Mouse (Mus musculus) brain, embryonic 14.5 days (tissue): ENCODE measurements at regions not wholly inside any gene's neighbourhood (a gene's known extent, or its start where the extent isn't known, plus 50 kb on each side); places are given as distances from the start of the nearest gene placed in this dataset.

Source experiments
- DNase-seq: peaks from one replicate; pipeline ENCODE4 v3.0.0-alpha.2; 2011; ENCODE audit warnings: low read depth
- CTCF ChIP-seq: fragments of 200-500 bp; IDR thresholded peaks from 2 replicates; pipeline ENCODE4 v1.5.1; 2012; ENCODE audit warnings: inconsistent platforms, mild to moderate bottlenecking, moderate library complexity, borderline replicate concordance; ENCODE audit not compliant: insufficient read depth, insufficient read length; ENCODE audit errors: extremely low read depth
- POLR2A ChIP-seq: fragments of 200-500 bp; IDR thresholded peaks from 2 replicates; pipeline ENCODE4 v1.6.1; 2012; ENCODE audit warnings: mild to moderate bottlenecking, inconsistent platforms, borderline replicate concordance; ENCODE audit not compliant: poor library complexity, insufficient read depth, insufficient read length, severe bottlenecking; ENCODE audit errors: extremely low read depth

DNA sequence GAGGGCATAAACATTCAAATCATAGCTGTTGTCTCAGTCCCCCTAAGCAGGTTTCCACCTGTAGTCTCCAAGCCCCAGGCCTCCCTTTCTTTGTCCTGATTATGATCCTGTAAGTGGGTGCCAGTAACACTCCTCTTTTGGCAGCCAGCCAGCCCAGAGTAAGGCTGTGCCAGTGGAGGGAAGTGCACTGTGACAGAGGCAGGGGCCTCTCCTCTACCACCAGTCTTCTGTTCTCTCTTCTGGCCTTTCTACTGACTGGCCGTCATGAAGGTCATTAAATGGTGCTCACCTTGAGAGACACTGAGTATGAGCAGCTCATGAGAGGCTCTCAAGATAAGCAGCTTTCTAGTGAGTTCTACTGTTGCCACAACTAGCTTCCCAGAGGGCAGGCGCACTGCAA lies 63.5 kb upstream of the Met start:
- DNase-seq: peak; percentile 57
- TF ChIP-seq POLR2A (no peak), CTCF (no peak)

DNA sequence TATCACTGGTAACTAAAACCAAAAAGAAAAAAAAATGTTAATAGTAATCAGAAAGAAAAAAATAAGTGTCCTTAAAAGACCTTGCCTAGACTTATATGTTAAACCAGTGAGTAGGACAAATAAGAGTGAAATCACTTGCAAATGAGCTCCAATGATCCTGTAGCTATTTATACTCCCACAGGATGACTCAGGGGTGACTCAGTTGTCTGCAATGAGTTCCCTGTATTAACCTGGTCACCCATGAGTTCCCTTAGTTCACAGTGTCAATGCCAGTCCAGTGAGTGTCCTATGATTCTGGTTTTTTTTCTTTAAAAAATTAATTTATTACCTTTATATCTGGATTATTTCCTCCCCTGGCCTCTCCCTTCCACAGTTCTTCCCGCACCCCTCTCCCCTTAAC lies 55.5 kb upstream of the Met start:
- DNase-seq: no peak
- TF ChIP-seq POLR2A: no peak
- no peak for TF ChIP-seq CTCF

DNA sequence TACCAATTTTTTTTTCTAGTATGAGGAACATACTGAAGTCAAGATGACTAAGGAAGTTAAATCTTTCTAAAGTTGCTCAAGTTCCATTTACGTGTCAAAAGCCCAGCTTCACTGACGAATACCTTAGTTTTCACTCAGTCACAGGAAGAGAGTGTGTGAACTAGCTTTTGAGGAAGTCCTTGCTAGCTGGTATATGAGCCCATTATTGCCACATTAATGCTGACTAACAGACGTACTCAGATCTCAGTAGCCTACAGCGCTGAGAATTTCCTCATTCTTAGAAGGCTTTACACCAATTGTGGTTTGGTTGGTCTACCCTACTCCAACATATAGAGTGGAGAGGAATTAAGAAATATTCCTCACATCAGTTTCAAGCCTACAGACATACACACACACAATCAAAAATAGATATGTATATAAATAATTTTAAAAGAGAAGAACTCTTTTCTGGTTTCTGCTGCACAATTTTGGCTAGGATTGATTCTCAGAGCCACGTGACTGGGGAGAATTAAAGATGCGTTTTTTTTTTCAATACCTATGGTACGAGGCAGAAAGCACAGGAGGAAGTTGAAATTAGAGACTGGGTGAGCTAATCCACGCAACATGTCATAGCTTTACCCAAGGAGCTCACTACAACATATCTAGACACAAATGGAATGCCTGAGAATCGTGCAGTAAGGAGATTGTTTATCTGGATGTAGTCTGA lies 53.7 kb upstream of the Met start:
- TF ChIP-seq CTCF (no peak), POLR2A (no peak)
- no peak for DNase-seq

DNA sequence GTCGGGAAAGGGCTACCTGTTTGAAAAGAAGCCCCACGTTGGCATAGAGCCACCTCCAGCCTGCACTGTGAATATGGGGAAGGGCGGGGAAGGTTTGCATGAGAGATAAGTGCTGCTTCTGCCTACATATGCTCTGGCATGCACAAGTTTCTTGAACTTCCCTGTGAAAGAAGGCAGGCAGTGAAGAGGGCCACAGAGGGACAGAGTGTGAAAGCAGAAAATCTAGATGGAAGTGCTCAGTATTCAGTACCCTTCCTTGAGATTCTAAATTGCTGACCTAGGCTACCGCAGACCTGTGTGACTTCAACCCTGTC lies 53.2 kb upstream of the Met start:
- TF ChIP-seq POLR2A: no peak
- TF ChIP-seq CTCF: no peak

More for the DNA sequence above, 53.2 kb upstream of the Met start:
- no peak for DNase-seq
